Mouse (Mus musculus) lung, embryonic 15.5 days (tissue): ENCODE results near the gene Phc1. TPM values are rescaled to one million over a fixed set of nuclear protein-coding genes. Genes with fewer than 3 reads are reported as not detected.
A peak's percentile ranks its signal among the peaks of the same experiment; 100 is the strongest.

ENCODE experiments used
- ATAC-seq: fragments of 200-750 bp; cut with Nextera tagmentation; 2 replicates; pipeline ENCODE4 v1.8.0; 2017; ENCODE audit warnings: moderate number of reproducible peaks, borderline replicate concordance; ENCODE audit not compliant: low FRiP score, low TSS enrichment; ENCODE audit errors: extremely low read depth
- H3K27ac ChIP-seq: fragments of 300-500 bp; sonication (generic); 2 replicates; pipeline ENCODE4 v1.5.1; 2015; ENCODE audit warnings: moderate library complexity, mild to moderate bottlenecking, inconsistent platforms
- H3K27me3 ChIP-seq: fragments of 300-500 bp; sonication (generic); 2 replicates; pipeline ENCODE4 v1.6.1; 2015; ENCODE audit warnings: inconsistent platforms
- H3K36me3 ChIP-seq: fragments of 300-500 bp; sonication (generic); 2 replicates; pipeline ENCODE4 v1.6.1; 2015; ENCODE audit warnings: inconsistent platforms
- H3K4me1 ChIP-seq: fragments of 300-500 bp; sonication (generic); 2 replicates; pipeline ENCODE4 v1.6.1; 2015; ENCODE audit warnings: inconsistent platforms
- H3K4me2 ChIP-seq: fragments of 300-500 bp; sonication (generic); 2 replicates; pipeline ENCODE4 v1.6.1; 2015; ENCODE audit warnings: inconsistent platforms, mild to moderate bottlenecking, moderate library complexity
- H3K4me3 ChIP-seq: fragments of 300-500 bp; sonication (generic); 2 replicates; pipeline ENCODE4 v1.5.1; 2015; ENCODE audit warnings: mild to moderate bottlenecking, inconsistent platforms
- H3K9ac ChIP-seq: fragments of 300-500 bp; sonication (generic); 2 replicates; pipeline ENCODE4 v1.6.1; 2015; ENCODE audit warnings: inconsistent platforms
- H3K9me3 ChIP-seq: fragments of 300-500 bp; sonication (generic); 2 replicates; pipeline ENCODE4 v1.6.1; 2016; ENCODE audit warnings: inconsistent platforms
- WGBS: fragments of 180-500 bp; shearing (Covaris S2); methylation state at CpG from one replicate; pipeline ENCODE4 v1.1.7; 2015; 5-methylcytosine and 5-hydroxymethylcytosine counted together
- polyA plus RNA-seq: library from polyadenylated mRNA; unstranded; fragments of >200 nt; fragmentation: Nextera tagmentation; extraction: Ambion mirVana; gene quantifications from 2 replicates; pipeline ENCODE4 v1.2.1, GENCODE M21; 2015

The Phc1 gene
- polyA plus RNA-seq, 1 experiment from 2014 or later = 16.3 TPM

DNA sequence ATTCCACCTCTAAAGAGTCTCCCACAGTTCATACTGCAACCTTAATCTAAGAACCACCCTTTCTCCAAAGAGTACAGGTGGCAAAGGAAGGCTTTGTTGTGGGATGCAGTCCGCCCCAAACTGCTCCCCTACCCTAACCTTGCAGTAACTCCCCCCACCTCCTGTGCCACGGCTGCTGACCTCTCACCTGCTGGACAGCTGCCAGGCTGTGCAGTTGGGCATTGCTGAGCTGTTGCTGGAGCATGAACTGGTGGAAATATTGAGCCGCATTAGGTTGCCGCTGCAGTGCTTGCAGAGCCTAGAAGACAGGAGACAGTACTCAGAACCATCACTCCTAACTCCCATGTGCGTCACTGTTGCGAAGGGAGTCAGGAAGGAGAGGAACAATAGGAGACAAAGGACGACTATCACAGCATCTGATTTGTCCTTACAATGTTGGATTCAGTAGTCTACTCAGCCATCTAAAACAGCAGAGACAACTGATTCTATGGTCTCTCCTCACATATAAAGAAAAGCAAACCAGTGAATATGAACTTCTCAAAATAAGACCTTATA lies 5.5 kb downstream of the Phc1 start:
- Histone ChIP-seq H3K36me3 (peaks cover 50% of the 10 kb centered on the region), H3K9me3 (no peaks in the 10 kb centered on the region), H3K9ac (no peak overlapping the region), H3K4me2 (no peak overlapping the region), H3K4me3 (no peak overlapping the region), H3K27me3 (no peaks in the 10 kb centered on the region), H3K4me1 (peaks cover 10% of the 10 kb centered on the region), H3K27ac (no peak overlapping the region)
- no peak for ATAC-seq
- WGBS = 79% methylated on average over 7 of the region's 7 CpGs

DNA sequence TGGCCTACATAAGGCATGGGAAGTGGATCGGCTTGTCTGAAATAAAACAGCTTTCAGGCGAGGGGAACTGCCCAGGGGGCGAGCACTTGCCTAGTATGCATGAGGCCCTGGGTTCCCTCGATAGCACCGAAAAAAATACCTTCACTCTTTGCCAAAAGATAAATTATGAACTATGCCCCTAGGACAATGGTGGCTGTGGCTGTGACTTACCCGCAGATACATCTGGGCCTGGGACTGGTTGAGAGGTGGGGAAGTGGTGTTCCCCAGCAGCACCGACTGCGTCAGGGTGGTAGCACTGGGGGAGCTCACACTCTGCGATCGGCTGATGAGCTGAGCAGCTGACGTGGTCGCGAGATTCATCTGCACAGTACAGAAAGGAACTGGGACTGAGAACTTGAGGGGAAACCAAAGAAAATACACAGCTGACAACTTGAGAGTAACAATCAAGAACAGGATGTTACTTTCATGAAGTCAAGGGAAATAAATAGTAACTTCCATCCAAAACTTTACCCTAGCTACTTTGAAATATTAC lies 7.2 kb downstream of the Phc1 start:
- WGBS = 81% methylated on average over 13 of the region's 13 CpGs
- H3K4me2 ChIP-seq = no peak overlapping the region
- ATAC-seq = no peak
- no peak overlapping the region for H3K9ac ChIP-seq
- H3K4me3 ChIP-seq = no peak overlapping the region
- H3K27me3 ChIP-seq = no peaks in the 10 kb centered on the region
- H3K36me3 ChIP-seq = peaks cover 54% of the 10 kb centered on the region
- H3K9me3 ChIP-seq = no peaks in the 10 kb centered on the region
- no peak overlapping the region for H3K27ac ChIP-seq
- H3K4me1 ChIP-seq = peaks cover 2% of the 10 kb centered on the region; the same call in 1 of the 2 replicates

DNA sequence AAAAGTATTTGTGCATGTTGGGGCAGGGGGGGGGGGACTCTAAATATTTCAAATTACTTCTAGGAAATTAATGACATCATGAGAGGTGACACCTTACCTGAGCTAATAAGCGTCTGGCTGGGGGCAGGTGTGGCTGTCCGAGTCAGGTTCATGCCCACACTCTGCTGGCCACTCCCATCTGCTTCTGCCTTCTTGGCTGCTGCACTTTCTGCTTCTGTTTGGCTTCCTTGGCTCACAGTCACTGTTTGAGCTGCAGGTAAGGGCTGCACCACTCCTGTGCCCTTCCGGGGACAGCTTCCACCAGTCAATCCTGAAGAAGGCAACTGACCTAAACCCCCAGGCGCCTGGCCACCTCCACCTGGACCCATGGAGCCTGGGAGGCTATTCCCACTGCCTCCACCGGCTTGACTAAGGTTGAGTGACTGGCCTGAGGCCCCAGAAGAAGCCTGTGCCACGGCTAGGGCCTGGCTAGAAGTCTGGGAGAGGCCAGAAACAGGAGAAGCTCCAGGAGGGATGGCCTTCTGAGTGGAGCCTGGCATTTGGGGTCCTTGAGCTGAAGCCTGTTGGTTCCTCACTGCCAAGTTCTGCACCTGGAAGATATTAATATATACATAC lies 14.9 kb downstream of the Phc1 start:
- H3K9ac ChIP-seq = no peak overlapping the region
- H3K9me3 ChIP-seq = no peaks in the 10 kb centered on the region
- 85% methylated on average over 6 of the region's 6 CpGs for WGBS
- peaks cover 48% of the 10 kb centered on the region for H3K36me3 ChIP-seq
- no peak for ATAC-seq
- H3K4me1 ChIP-seq = no peaks in the 10 kb centered on the region
- no peaks in the 10 kb centered on the region for H3K27me3 ChIP-seq
- no peak overlapping the region for H3K4me3 ChIP-seq
- H3K27ac ChIP-seq = no peak overlapping the region
- no peak overlapping the region for H3K4me2 ChIP-seq

GRCm38 (mm10) chr6:122318726-122319125 lies 21.6 kb downstream of the Phc1 start:
- no peak overlapping the region for H3K9ac ChIP-seq
- H3K27me3 ChIP-seq = no peaks in the 10 kb centered on the region
- peaks cover 89% of the 10 kb centered on the region for H3K36me3 ChIP-seq
- H3K4me2 ChIP-seq = no peak overlapping the region
- H3K4me1 ChIP-seq = no peaks in the 10 kb centered on the region
- no peak overlapping the region for H3K27ac ChIP-seq
- no peak overlapping the region for H3K4me3 ChIP-seq
- H3K9me3 ChIP-seq = no peaks in the 10 kb centered on the region
- 97% methylated on average over 1 of the region's 1 CpGs for WGBS
- ATAC-seq = no peak

- no peaks in the 10 kb centered on the region for H3K27me3 ChIP-seq
- H3K9me3 ChIP-seq = no peaks in the 10 kb centered on the region
- peak overlapping the region; percentile 83 for H3K9ac ChIP-seq
- peaks cover 15% of the 10 kb centered on the region for H3K4me1 ChIP-seq
- no peak overlapping the region for H3K27ac ChIP-seq
- 53% methylated on average over 5 of the region's 5 CpGs for WGBS
- peak overlapping the region; percentile 78 for H3K4me3 ChIP-seq
- peaks cover 34% of the 10 kb centered on the region for H3K36me3 ChIP-seq
- peak overlapping the region; percentile 65 for H3K4me2 ChIP-seq
- ATAC-seq = no peak
Measured at GRCm38 (mm10) chr6:122310187-122310820, 30.1 kb downstream of the Phc1 start.

DNA sequence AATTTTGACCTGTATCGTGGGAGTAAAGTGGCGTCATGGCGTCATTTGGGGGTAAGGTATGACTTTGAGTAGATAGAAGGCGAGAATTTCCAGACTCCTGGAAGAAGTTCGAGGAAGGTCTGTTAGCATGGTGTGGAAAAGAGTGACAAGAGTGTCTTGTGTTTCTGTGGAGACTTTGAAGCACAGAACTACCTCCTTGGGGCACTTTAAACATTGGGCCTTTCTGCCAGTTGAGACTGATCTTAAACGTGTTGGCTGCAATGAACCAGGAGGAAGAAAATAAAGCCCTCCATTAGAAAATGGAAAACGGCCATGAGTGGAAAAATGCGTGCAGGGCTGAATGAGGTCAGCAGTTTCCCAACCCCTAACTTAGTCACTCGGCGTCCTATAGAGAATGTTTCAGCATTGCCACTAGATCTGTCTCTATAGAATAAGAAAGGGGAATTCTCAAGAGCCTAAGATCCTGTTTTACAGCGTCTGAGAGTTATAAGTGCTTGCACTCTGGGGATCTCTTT lies 30.9 kb downstream of the Phc1 start:
- 5% methylated on average over 11 of the region's 11 CpGs for WGBS
- H3K36me3 ChIP-seq = peaks cover 26% of the 10 kb centered on the region
- peak overlapping the region; percentile 83 for H3K9ac ChIP-seq
- H3K9me3 ChIP-seq = no peaks in the 10 kb centered on the region
- no peaks in the 10 kb centered on the region for H3K27me3 ChIP-seq
- H3K4me1 ChIP-seq = peaks cover 15% of the 10 kb centered on the region
- peak overlapping the region; percentile 78 for H3K4me3 ChIP-seq
- H3K27ac ChIP-seq = 0 out of 2 replicates have a peak overlapping the region, but pooled peaks have one; percentile 78
- no peak for ATAC-seq
- H3K4me2 ChIP-seq = peak overlapping the region; percentile 65

- peaks cover 15% of the 10 kb centered on the region for H3K4me1 ChIP-seq
- no peaks in the 10 kb centered on the region for H3K27me3 ChIP-seq
- peak within 1 kb of the TSS; percentile 78 for H3K27ac ChIP-seq
- no peaks in the 10 kb centered on the region for H3K9me3 ChIP-seq
- peak within 1 kb of the TSS; percentile 78 for H3K4me3 ChIP-seq
- H3K9ac ChIP-seq = peak within 1 kb of the TSS; percentile 83
- peak within 1 kb of the TSS; percentile 65 for H3K4me2 ChIP-seq
- WGBS = under 1% methylated on average over 49 of the region's 49 CpGs
- peaks cover 18% of the 10 kb centered on the region for H3K36me3 ChIP-seq
- peak; percentile 99 for ATAC-seq
Measured at GRCm38 (mm10) chr6:122308505-122309393, 31.6 kb downstream of the Phc1 start, which contains the start of gene M6pr. Gene M6pr (plus strand): TSS chr6:122308720.

- peak overlapping the region; percentile 65 for H3K4me2 ChIP-seq
- no peak overlapping the region for H3K9ac ChIP-seq
- H3K27ac ChIP-seq = no peak overlapping the region; the same call in 1 of the 2 replicates
- no peaks in the 10 kb centered on the region for H3K27me3 ChIP-seq
- peak overlapping the region; percentile 78 for H3K4me3 ChIP-seq
- ATAC-seq = peak; percentile 8; the same call in 1 of the 2 replicates
- H3K36me3 ChIP-seq = peaks cover 12% of the 10 kb centered on the region
- H3K4me1 ChIP-seq = peaks cover 15% of the 10 kb centered on the region
- no peaks in the 10 kb centered on the region for H3K9me3 ChIP-seq
- WGBS = 65% methylated on average over 6 of the region's 6 CpGs
Measured at GRCm38 (mm10) chr6:122308136-122308504, 32.2 kb downstream of the Phc1 start.

- Histone ChIP-seq H3K4me2 (no peak overlapping the region), H3K4me3 (no peak overlapping the region), H3K4me1 (peaks cover 15% of the 10 kb centered on the region), H3K9me3 (no peaks in the 10 kb centered on the region), H3K36me3 (no peaks in the 10 kb centered on the region), H3K27me3 (no peaks in the 10 kb centered on the region), H3K27ac (no peak overlapping the region), H3K9ac (no peak overlapping the region)
- 77% methylated on average over 4 of the region's 4 CpGs for WGBS
- no peak for ATAC-seq
Measured at GRCm38 (mm10) chr6:122306707-122307106, 33.7 kb downstream of the Phc1 start.

DNA sequence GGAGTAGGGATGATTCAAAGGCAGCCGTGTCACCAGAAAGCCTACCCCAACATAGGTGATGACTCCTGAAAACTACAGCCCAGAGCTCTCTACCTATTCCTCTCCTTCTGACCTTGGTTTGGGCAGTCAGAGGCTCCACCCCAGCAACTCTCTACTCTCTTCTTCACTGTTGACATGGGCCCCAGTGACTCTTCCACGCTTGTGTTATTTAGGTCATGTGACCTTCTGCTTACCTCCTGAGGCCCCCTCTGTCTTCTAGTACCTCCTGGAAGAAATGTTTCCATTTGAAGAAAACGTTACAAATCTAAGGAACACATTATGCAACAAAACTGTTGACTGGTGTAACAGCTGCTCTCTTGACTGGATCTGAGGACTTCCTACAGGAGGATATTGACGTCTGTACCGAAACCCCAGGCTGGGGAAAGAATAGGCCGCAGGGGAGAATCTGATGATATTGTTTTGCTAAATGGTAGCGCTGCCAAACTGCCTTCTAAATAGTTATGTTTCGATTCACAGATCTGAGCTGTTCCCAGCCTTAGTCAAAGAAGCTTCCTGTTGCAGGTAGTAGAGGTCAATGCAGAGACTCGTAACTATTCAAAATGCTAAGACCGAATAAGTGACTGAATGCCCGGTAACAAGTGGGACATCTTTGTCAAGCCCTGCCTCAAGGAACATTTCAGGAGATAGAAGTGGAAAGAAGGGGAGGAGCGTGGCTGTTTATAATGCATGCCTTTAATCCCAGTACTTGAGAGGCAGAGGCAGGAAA lies 35.4 kb downstream of the Phc1 start:
- Histone ChIP-seq H3K4me1 (peaks cover 5% of the 10 kb centered on the region), H3K27ac (no peak overlapping the region), H3K9ac (no peak overlapping the region), H3K36me3 (no peaks in the 10 kb centered on the region), H3K4me3 (no peak overlapping the region), H3K4me2 (no peak overlapping the region), H3K27me3 (no peaks in the 10 kb centered on the region), H3K9me3 (no peaks in the 10 kb centered on the region)
- WGBS = 74% methylated on average over 12 of the region's 12 CpGs
- ATAC-seq = no peak

DNA sequence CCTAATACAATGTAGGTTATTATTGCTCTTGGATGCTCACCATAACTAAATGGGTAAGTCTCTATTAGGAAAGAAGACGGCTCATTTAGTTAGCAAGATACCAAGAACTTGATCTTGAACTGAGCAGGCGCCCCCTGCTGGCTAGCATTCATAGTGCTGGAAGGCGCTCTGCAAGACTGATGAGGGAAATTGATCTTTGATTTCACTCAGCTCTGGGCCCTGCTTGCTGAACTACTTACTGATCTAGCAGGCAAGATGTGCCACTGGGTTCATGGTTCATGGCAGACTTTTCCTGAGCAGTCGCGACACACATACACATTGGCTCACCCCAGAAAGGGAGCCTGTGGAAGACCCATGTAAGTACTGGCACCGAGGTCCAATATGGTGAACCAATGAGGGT lies 36.0 kb downstream of the Phc1 start:
- Histone ChIP-seq H3K4me3 (no peak overlapping the region), H3K9me3 (no peaks in the 10 kb centered on the region), H3K27me3 (no peaks in the 10 kb centered on the region), H3K4me2 (no peak overlapping the region), H3K27ac (no peak overlapping the region), H3K36me3 (no peaks in the 10 kb centered on the region), H3K9ac (no peak overlapping the region), H3K4me1 (no peaks in the 10 kb centered on the region)
- WGBS = 32% methylated on average over 6 of the region's 6 CpGs
- ATAC-seq = no peak
